Mouse (Mus musculus): ENCODE measurements around the gene Adra1b.

The Adra1b gene

GRCm38 (mm10) chr11:43892546-43892945 is 8.5 kb downstream of the Adra1b start:
- DNase-seq: no peak

- no peak for DNase-seq
Observed at GRCm38 (mm10) chr11:43891457-43891856, 9.6 kb downstream of the Adra1b start.

GRCm38 (mm10) chr11:43889208-43889915 is 11.6 kb downstream of the Adra1b start:
- peak; percentile 6 for DNase-seq

GRCm38 (mm10) chr11:43888736-43889135 is 12.3 kb downstream of the Adra1b start:
- DNase-seq: no peak

GRCm38 (mm10) chr11:43887597-43887996 is 13.4 kb downstream of the Adra1b start:
- no peak for DNase-seq

- no peak for DNase-seq
Observed at GRCm38 (mm10) chr11:43884521-43884920, 16.5 kb downstream of the Adra1b start.

GRCm38 (mm10) chr11:43883641-43884181 is 17.3 kb downstream of the Adra1b start:
- DNase-seq: no peak

- no peak for DNase-seq
Observed at GRCm38 (mm10) chr11:43877211-43877610, 23.8 kb downstream of the Adra1b start.

GRCm38 (mm10) chr11:43867721-43868281 is 33.2 kb downstream of the Adra1b start:
- DNase-seq: no peak

- no peak for DNase-seq
Observed at GRCm38 (mm10) chr11:43865298-43866165, 35.5 kb downstream of the Adra1b start.

- no peak for DNase-seq
Observed at GRCm38 (mm10) chr11:43853046-43853445, 48.0 kb downstream of the Adra1b start.

- no peak for DNase-seq
Observed at GRCm38 (mm10) chr11:43848056-43848455, 53.0 kb downstream of the Adra1b start.

GRCm38 (mm10) chr11:43841596-43841995 is 59.4 kb downstream of the Adra1b start:
- DNase-seq: no peak

- no peak for DNase-seq
Observed at GRCm38 (mm10) chr11:43840491-43840890, 60.5 kb downstream of the Adra1b start.

GRCm38 (mm10) chr11:43835880-43836740 is 64.9 kb downstream of the Adra1b start:
- peak; percentile 92 for DNase-seq

GRCm38 (mm10) chr11:43835456-43835855 is 65.6 kb downstream of the Adra1b start:
- DNase-seq: no peak

- no peak for DNase-seq
Observed at GRCm38 (mm10) chr11:43834531-43834930, 66.5 kb downstream of the Adra1b start.

GRCm38 (mm10) chr11:43831530-43831929 is 69.5 kb downstream of the Adra1b start:
- no peak for DNase-seq

- DNase-seq: no peak
Observed at GRCm38 (mm10) chr11:43826769-43827168, 74.2 kb downstream of the Adra1b start.

- no peak for DNase-seq
Observed at GRCm38 (mm10) chr11:43823349-43823748, 77.7 kb downstream of the Adra1b start.

- no peak for DNase-seq
Observed at GRCm38 (mm10) chr11:43820552-43821460, 80.2 kb downstream of the Adra1b start.
